Mouse (Mus musculus) MEL (cell line): ENCODE measurements around the gene Men1. TPM values are rescaled to one million over a fixed set of nuclear protein-coding genes. Genes with fewer than 3 reads are reported as not detected.

ENCODE experiments used
- DNase-seq: peaks from one replicate; pipeline ENCODE4 v3.0.0; 2011; ENCODE audit warnings: low read depth, low spot score
- H3K27ac ChIP-seq: 2 replicates; pipeline ENCODE4 v1.5.1; 2012; ENCODE audit warnings: low read depth, mild to moderate bottlenecking, control low read depth, low read length, moderate library complexity; ENCODE audit not compliant: control insufficient read depth
- H3K27me3 ChIP-seq, 2 experiments: fragments of 150-350 bp in 1 of 2; sonication (generic) in 1 of 2; 2 replicates each; pipeline ENCODE4 v1.6.1; 2012; ENCODE audit warnings: low read length in 2 of 2, mild to moderate bottlenecking in 2 of 2, improper control_type of control experiment in 1 of 2, moderate library complexity in 1 of 2; ENCODE audit not compliant: insufficient read depth in 2 of 2, control insufficient read depth in 1 of 2
- H3K36me3 ChIP-seq, 2 experiments: 2 replicates each; pipeline ENCODE4 v1.6.1; 2012 to 2014; ENCODE audit warnings: low read length in 2 of 2, improper control_type of control experiment in 1 of 2, inconsistent platforms in 1 of 2, mild to moderate bottlenecking in 1 of 2; ENCODE audit not compliant: insufficient read depth in 2 of 2, control insufficient read depth in 1 of 2
- H3K4me1 ChIP-seq, 2 experiments: fragments of 150-350 bp in 1 of 2; sonication (generic) in 1 of 2; 2 replicates each; pipeline ENCODE4 v1.6.1; 2012; ENCODE audit warnings: low read length in 2 of 2, improper control_type of control experiment in 1 of 2, mild to moderate bottlenecking in 1 of 2; ENCODE audit not compliant: insufficient read depth in 2 of 2, control insufficient read depth in 1 of 2
- H3K4me3 ChIP-seq, 2 experiments: fragments of 150-350 bp in 1 of 2; sonication (generic) in 1 of 2; 2 replicates each; pipeline ENCODE4 v1.5.1; 2012; ENCODE audit warnings: low read depth in 2 of 2, low read length in 2 of 2, mild to moderate bottlenecking in 2 of 2, moderate library complexity in 2 of 2, control low read depth in 1 of 2, improper control_type of control experiment in 1 of 2; ENCODE audit not compliant: control insufficient read depth in 1 of 2, insufficient read depth in 1 of 2
- H3K79me2 ChIP-seq: 2 replicates; pipeline ENCODE4 v1.6.1; 2012; ENCODE audit warnings: mild to moderate bottlenecking, low read length, moderate library complexity; ENCODE audit not compliant: control insufficient read depth, poor library complexity, insufficient read depth
- H3K9ac ChIP-seq: 2 replicates; pipeline ENCODE4 v1.6.1; 2012; ENCODE audit warnings: low read depth, mild to moderate bottlenecking, control low read depth, low read length, moderate library complexity; ENCODE audit not compliant: control insufficient read depth, poor library complexity, severe bottlenecking
- H3K9me3 ChIP-seq: fragments of 150-350 bp; sonication (generic); replicated peaks from 2 replicates; pipeline ENCODE4 v1.6.1; 2012; ENCODE audit warnings: mild to moderate bottlenecking, low read length, improper control_type of control experiment, moderate library complexity; ENCODE audit not compliant: insufficient read depth
- BHLHE40 ChIP-seq: IDR thresholded peaks from 2 replicates; pipeline ENCODE4 v1.6.1; 2012; ENCODE audit warnings: low read depth, mild to moderate bottlenecking, inconsistent platforms, low read length, improper control_type of control experiment, borderline replicate concordance
- CHD1 ChIP-seq: IDR thresholded peaks from 2 replicates; pipeline ENCODE4 v1.6.1; 2012; ENCODE audit warnings: low read depth, mild to moderate bottlenecking, inconsistent platforms, low read length, improper control_type of control experiment
- CHD2 ChIP-seq: IDR thresholded peaks from 2 replicates; pipeline ENCODE4 v1.6.1; 2011; ENCODE audit warnings: low read length, improper control_type of control experiment
- CTCF ChIP-seq, 3 experiments: IDR thresholded peaks in 2 of 3; conservative IDR thresholded peaks in 1 of 3; 2 replicates each; pipeline ENCODE4 v1.5.1; 2011 to 2012; ENCODE audit warnings: low read length in 3 of 3, low read depth in 2 of 3, mild to moderate bottlenecking in 2 of 3, improper control_type of control experiment in 1 of 3, inconsistent platforms in 1 of 3, mixed read lengths in 1 of 3, moderate library complexity in 1 of 3; ENCODE audit not compliant: control insufficient read depth in 1 of 3, insufficient read depth in 1 of 3, poor library complexity in 1 of 3, severe bottlenecking in 1 of 3
- E2F4 ChIP-seq: IDR thresholded peaks from 2 replicates; pipeline ENCODE4 v1.6.1; 2011; ENCODE audit warnings: low read depth, low read length, improper control_type of control experiment, borderline replicate concordance
- ELF1 ChIP-seq: IDR thresholded peaks from 2 replicates; pipeline ENCODE4 v1.6.1; 2014; ENCODE audit warnings: low read depth, mild to moderate bottlenecking, inconsistent platforms, low read length, improper control_type of control experiment, moderate library complexity
- EP300 ChIP-seq, 2 experiments: IDR thresholded peaks; 2 replicates each; pipeline ENCODE4 v1.6.1; 2011; ENCODE audit warnings: improper control_type of control experiment in 2 of 2, low read length in 2 of 2, low read depth in 1 of 2, mild to moderate bottlenecking in 1 of 2
- ETS1 ChIP-seq: IDR thresholded peaks from 2 replicates; pipeline ENCODE4 v1.6.1; 2012; ENCODE audit warnings: low read depth, mild to moderate bottlenecking, inconsistent platforms, low read length, improper control_type of control experiment, moderate library complexity
- GABPA ChIP-seq: IDR thresholded peaks from 2 replicates; pipeline ENCODE4 v1.6.1; 2012; ENCODE audit warnings: low read depth, mild to moderate bottlenecking, inconsistent platforms, low read length, improper control_type of control experiment, moderate library complexity
- GATA1 ChIP-seq: IDR thresholded peaks from 2 replicates; pipeline ENCODE4 v1.6.1; 2011; ENCODE audit warnings: low read depth, low read length, improper control_type of control experiment
- HCFC1 ChIP-seq: IDR thresholded peaks from 2 replicates; pipeline ENCODE4 v1.6.1; 2012; ENCODE audit warnings: low read depth, mild to moderate bottlenecking, inconsistent platforms, low read length, improper control_type of control experiment, moderate library complexity
- JUND ChIP-seq: IDR thresholded peaks from 2 replicates; pipeline ENCODE4 v1.6.1; 2011; ENCODE audit warnings: low read depth, mild to moderate bottlenecking, improper control_type of control experiment, low read length
- KAT2A ChIP-seq: conservative IDR thresholded peaks from 2 replicates; pipeline ENCODE4 v1.6.1; 2012; ENCODE audit warnings: low read depth, low read length, improper control_type of control experiment, inconsistent platforms
- MAFK ChIP-seq: IDR thresholded peaks from 2 replicates; pipeline ENCODE4 v1.6.1; 2011; ENCODE audit warnings: low read depth, mild to moderate bottlenecking, low read length, improper control_type of control experiment, borderline replicate concordance
- MAX ChIP-seq: IDR thresholded peaks from 2 replicates; pipeline ENCODE4 v1.6.1; 2011; ENCODE audit warnings: low read length, improper control_type of control experiment
- MAZ ChIP-seq: IDR thresholded peaks from 2 replicates; pipeline ENCODE4 v1.6.1; 2012; ENCODE audit warnings: low read depth, mild to moderate bottlenecking, inconsistent platforms, low read length, improper control_type of control experiment
- MEF2A ChIP-seq: IDR thresholded peaks from 2 replicates; pipeline ENCODE4 v1.6.1; 2014; ENCODE audit warnings: low read depth, mild to moderate bottlenecking, inconsistent platforms, low read length, improper control_type of control experiment; ENCODE audit not compliant: poor library complexity, insufficient replicate concordance, severe bottlenecking; ENCODE audit errors: extremely low read depth
- MXI1 ChIP-seq: IDR thresholded peaks from 2 replicates; pipeline ENCODE4 v1.6.1; 2011; ENCODE audit warnings: mild to moderate bottlenecking, low read depth, low read length, improper control_type of control experiment
- MYB ChIP-seq: IDR thresholded peaks from 2 replicates; pipeline ENCODE4 v1.6.1; 2011; ENCODE audit warnings: mild to moderate bottlenecking, low read depth, low read length, improper control_type of control experiment
- MYC ChIP-seq: IDR thresholded peaks from 2 replicates; pipeline ENCODE4 v1.6.1; 2011; ENCODE audit warnings: low read depth, mild to moderate bottlenecking, low read length, improper control_type of control experiment, moderate library complexity
- NELFE ChIP-seq: IDR thresholded peaks from 2 replicates; pipeline ENCODE4 v1.6.1; 2011; ENCODE audit warnings: low read depth, low read length, improper control_type of control experiment
- POLR2A ChIP-seq, 2 experiments: IDR thresholded peaks; 2 replicates each; pipeline ENCODE4 v1.6.1; 2011 to 2012; ENCODE audit warnings: low read length in 2 of 2, mild to moderate bottlenecking in 2 of 2, control low read depth in 1 of 2, improper control_type of control experiment in 1 of 2, low read depth in 1 of 2, moderate library complexity in 1 of 2; ENCODE audit not compliant: control insufficient read depth in 1 of 2, insufficient read depth in 1 of 2, poor library complexity in 1 of 2
- POLR2AphosphoS2 ChIP-seq: IDR thresholded peaks from 2 replicates; pipeline ENCODE4 v1.6.1; 2011; ENCODE audit warnings: low read length, improper control_type of control experiment
- POLR2AphosphoS5 ChIP-seq: IDR thresholded peaks from 2 replicates; pipeline ENCODE4 v1.6.1; 2012; ENCODE audit warnings: low read depth, borderline replicate concordance, mild to moderate bottlenecking, inconsistent platforms, low read length, moderate library complexity, mixed read lengths
- RCOR1 ChIP-seq: IDR thresholded peaks from 2 replicates; pipeline ENCODE4 v1.6.1; 2012; ENCODE audit warnings: low read depth, mild to moderate bottlenecking, inconsistent platforms, low read length, improper control_type of control experiment
- SIN3A ChIP-seq: IDR thresholded peaks from 2 replicates; pipeline ENCODE4 v1.6.1; 2012; ENCODE audit warnings: low read length, improper control_type of control experiment, inconsistent platforms
- SMC3 ChIP-seq: IDR thresholded peaks from 2 replicates; pipeline ENCODE4 v1.6.1; 2011; ENCODE audit warnings: low read depth, low read length, improper control_type of control experiment
- TAL1 ChIP-seq: IDR thresholded peaks from 2 replicates; pipeline ENCODE4 v1.6.1; 2012; ENCODE audit warnings: mild to moderate bottlenecking, inconsistent platforms, low read length, moderate library complexity, mixed read lengths
- TBP ChIP-seq: IDR thresholded peaks from 2 replicates; pipeline ENCODE4 v1.8.0; 2011; ENCODE audit warnings: low read depth, low read length, improper control_type of control experiment
- UBTF ChIP-seq: IDR thresholded peaks from 2 replicates; pipeline ENCODE4 v1.6.1; 2012; ENCODE audit warnings: low read depth, mild to moderate bottlenecking, inconsistent platforms, low read length, improper control_type of control experiment, moderate library complexity, borderline replicate concordance; ENCODE audit not compliant: insufficient read depth
- USF1 ChIP-seq: IDR thresholded peaks from 2 replicates; pipeline ENCODE4 v1.6.1; 2014; ENCODE audit warnings: low read depth, mild to moderate bottlenecking, inconsistent platforms, low read length, improper control_type of control experiment, moderate library complexity
- USF2 ChIP-seq, 2 experiments: IDR thresholded peaks; 2 replicates each; pipeline ENCODE4 v1.6.1; 2011 to 2012; ENCODE audit warnings: improper control_type of control experiment in 2 of 2, low read length in 2 of 2, borderline replicate concordance in 1 of 2, inconsistent platforms in 1 of 2, low read depth in 1 of 2, mild to moderate bottlenecking in 1 of 2; ENCODE audit not compliant: insufficient read depth in 1 of 2
- ZC3H11A ChIP-seq: IDR thresholded peaks from 2 replicates; pipeline ENCODE4 v1.6.1; 2012; ENCODE audit warnings: low read depth, mild to moderate bottlenecking, inconsistent platforms, low read length, improper control_type of control experiment
- ZKSCAN1 ChIP-seq: IDR thresholded peaks from 2 replicates; pipeline ENCODE4 v1.6.1; 2012; ENCODE audit warnings: low read depth, mild to moderate bottlenecking, inconsistent platforms, low read length, improper control_type of control experiment, moderate library complexity
- ZNF384 ChIP-seq: IDR thresholded peaks from 2 replicates; pipeline ENCODE4 v1.6.1; 2012; ENCODE audit warnings: low read depth, mild to moderate bottlenecking, inconsistent platforms, low read length, improper control_type of control experiment
- polyA plus RNA-seq, 2 experiments: library from polyadenylated mRNA; stranded (reverse) in 1 of 2; unstranded in 1 of 2; fragments of >175 nt in 1 of 2; fragments of >200 nt in 1 of 2; gene quantifications; 2 replicates each; pipeline versions ENCODE4 v1.2.1 to v1.2.4; 2012; ENCODE audit warnings: low replicate concordance in 2 of 2, low read depth in 1 of 2; ENCODE audit not compliant: insufficient read length in 2 of 2, insufficient read depth in 1 of 2, missing spikeins in 1 of 2
- total RNA-seq: library from RNA; depleted of rRNA; stranded (reverse); fragments of 300-350 nt; gene quantifications from 2 replicates; pipeline ENCODE4 v1.2.3, GENCODE M21; 2012

Men1 gene
- total and polyA plus RNA-seq, 3 experiments, result 39.4 to 132 TPM; not detected in 1

DNA sequence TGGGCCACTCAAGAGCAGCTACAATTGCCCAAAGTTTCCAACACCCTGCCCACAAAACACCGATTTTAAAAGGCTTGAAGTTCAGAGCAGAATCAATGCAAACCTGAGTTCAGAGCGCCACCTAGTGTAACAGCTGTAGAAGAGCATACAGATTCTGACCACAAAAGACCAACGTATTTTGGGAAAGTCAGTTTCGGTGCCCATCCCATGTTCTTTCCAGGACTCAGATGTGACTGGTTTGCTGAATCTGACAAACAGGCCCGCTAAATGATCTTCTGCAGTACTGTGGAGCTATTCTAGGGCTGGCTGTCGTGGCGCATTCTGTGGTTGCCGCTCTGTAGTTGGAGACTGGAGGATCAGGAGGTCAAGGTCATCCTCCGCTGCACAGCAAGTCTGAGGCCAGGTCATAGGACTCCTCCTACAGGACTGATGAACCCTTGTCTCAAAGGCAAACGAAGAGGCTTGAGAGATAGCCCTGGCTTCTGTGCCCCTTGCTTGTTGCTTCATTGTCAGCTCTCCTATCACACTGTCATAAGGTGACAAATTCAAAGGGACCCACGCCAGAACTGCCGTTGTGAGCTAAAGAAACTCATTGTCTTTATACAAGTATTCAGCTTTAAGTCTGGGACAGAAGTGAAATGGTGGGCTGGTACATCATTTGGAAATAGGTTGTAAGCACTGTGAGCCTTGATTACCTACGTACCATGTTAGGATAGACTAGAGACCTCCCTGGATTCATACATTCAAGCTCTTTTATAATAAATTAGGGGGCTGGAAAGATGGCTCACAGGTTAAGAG, 2.9 kb upstream of the Men1 start:
- peak; percentile 68 for DNase-seq
- Histone ChIP-seq H3K4me3 (peak overlapping the region; percentile 63 to 86), H3K27ac (0 out of 2 replicates have a peak overlapping the region, but pooled peaks have one; percentile 9)
- TF ChIP-seq CTCF (IDR thresholded peaks at IDR 0.05 in 2 of 3, conservative IDR thresholded peaks at IDR 0.05 in 1 of 3; ENCODE audit: control insufficient read depth in 1 of 3, insufficient read depth in 1 of 3, low read depth in 2 of 3, low read length in 3 of 3, poor library complexity in 1 of 3, severe bottlenecking in 1 of 3), result peak; percentile 54 to 85 (median 67)
- TF ChIP-seq GATA1, result no peak
- TF ChIP-seq MYB, result peak; percentile 54; the same call in 1 of the 2 replicates
- 0 out of 2 replicates have a peak, but pooled peaks have one; percentile 8 for TF ChIP-seq JUND
- no peak for TF ChIP-seq POLR2A (IDR thresholded peaks at IDR 0.05; ENCODE audit: control insufficient read depth in 1 of 2, insufficient read depth in 1 of 2, low read depth in 1 of 2, low read length in 2 of 2, poor library complexity in 1 of 2)
- no peak for TF ChIP-seq TAL1
- TF ChIP-seq MAZ, result no peak
- no peak for TF ChIP-seq USF1
- 0 out of 2 replicates have a peak, but pooled peaks have one; percentile 28 for TF ChIP-seq GABPA
- TF ChIP-seq NELFE, result 0 out of 2 replicates have a peak, but pooled peaks have one; percentile 29
- no peak for TF ChIP-seq POLR2AphosphoS5
- TF ChIP-seq ZNF384, result 0 out of 2 replicates have a peak, but pooled peaks have one; percentile 24
- TF ChIP-seq ZKSCAN1, result no peak
- no peak for TF ChIP-seq CHD1
- no peak for TF ChIP-seq MAFK
- no peak for TF ChIP-seq BHLHE40
- peak; percentile 23; the same call in 1 of the 2 replicates for TF ChIP-seq MAX
- TF ChIP-seq HCFC1, result peak; percentile 25; the same call in 1 of the 2 replicates
- peak; percentile 52; the same call in 1 of the 2 replicates for TF ChIP-seq MYC
- no peak for TF ChIP-seq MEF2A
- peak in 1 of 2 experiments; percentile 24; a peak in 1 of 4 replicates for TF ChIP-seq EP300 (IDR thresholded peaks at IDR 0.05; ENCODE audit: low read depth in 1 of 2, low read length in 2 of 2)
- no peak for TF ChIP-seq CHD2
- no peak for TF ChIP-seq ELF1
- TF ChIP-seq SIN3A, result peak; percentile 70
- peak; percentile 18; the same call in 1 of the 2 replicates for TF ChIP-seq KAT2A
- 0 out of 2 replicates have a peak, but pooled peaks have one; percentile 18 for TF ChIP-seq MXI1
- TF ChIP-seq ETS1, result no peak
- TF ChIP-seq USF2 (IDR thresholded peaks at IDR 0.05; ENCODE audit: borderline replicate concordance in 1 of 2, insufficient read depth in 1 of 2, low read depth in 1 of 2, low read length in 2 of 2), result no peak
- peak; percentile 80 for TF ChIP-seq ZC3H11A
- no peak for TF ChIP-seq UBTF
- TF ChIP-seq SMC3, result peak; percentile 71
- no peak for TF ChIP-seq POLR2AphosphoS2
- 0 out of 2 replicates have a peak, but pooled peaks have one; percentile 41 for TF ChIP-seq E2F4
- peak; percentile 7 for TF ChIP-seq RCOR1
- TF ChIP-seq TBP, result peak; percentile 63

More for the DNA sequence above, 2.9 kb upstream of the Men1 start:
- H3K9ac ChIP-seq, result peak overlapping the region; percentile 54
- H3K9me3 ChIP-seq, result no peaks in the 10 kb centered on the region
- H3K36me3 ChIP-seq, result peaks cover 0 to 11% of the 10 kb centered on the region in 2 experiments; a peak in 2 of 4 replicates
- peaks cover 3 to 15% of the 10 kb centered on the region in 2 experiments for H3K4me1 ChIP-seq
- peaks cover 14% of the 10 kb centered on the region for H3K79me2 ChIP-seq
- H3K27me3 ChIP-seq, result no peaks in the 10 kb centered on the region
